Mouse (Mus musculus) embryo, embryonic 10 days (tissue): ENCODE results near the gene Gm765.

Experiments used
- DNase-seq: peaks from one replicate; pipeline ENCODE4 v3.0.0-alpha.2; 2015; ENCODE audit warnings: low spot score

Gene Gm765

DNA sequence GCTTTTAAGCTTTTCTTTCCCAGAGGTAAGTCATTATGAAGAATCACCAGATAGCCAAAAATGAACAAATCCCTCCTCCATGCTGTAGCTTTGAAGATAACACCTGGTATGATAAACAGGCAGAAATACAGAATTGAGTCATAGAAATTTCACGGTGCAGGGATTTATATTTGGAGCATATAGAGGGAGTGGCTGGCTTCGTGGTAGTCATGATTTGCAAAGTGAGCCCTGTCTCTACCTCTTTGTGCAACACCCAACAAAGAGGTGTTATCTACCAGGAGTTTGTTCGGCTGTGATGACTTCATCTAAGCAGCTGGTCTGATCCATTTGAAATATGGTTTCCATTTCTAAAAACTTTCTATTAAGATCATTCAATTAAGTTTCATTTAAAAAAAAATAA lies 130.3 kb downstream of the Gm765 start:
- no peak for DNase-seq

DNA sequence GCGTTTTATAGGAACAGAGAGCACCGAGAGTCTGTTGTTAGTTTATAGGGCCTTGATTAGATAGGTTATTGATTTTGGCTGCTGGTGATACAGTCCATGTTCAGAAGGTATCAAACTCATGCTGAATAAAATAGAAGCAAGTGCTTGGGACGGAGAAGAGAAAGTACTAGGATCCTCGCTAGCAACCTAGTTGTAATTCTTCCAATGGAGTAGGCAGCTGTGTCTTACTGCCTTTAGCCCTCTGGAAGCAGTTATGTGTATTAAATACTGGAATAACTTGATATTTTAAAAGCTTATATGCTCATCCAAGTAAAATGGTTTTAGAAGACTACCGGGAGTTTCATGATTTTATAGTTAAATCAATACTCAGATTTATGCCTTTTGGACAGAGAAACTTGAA lies 132.3 kb downstream of the Gm765 start:
- DNase-seq: no peak

DNA sequence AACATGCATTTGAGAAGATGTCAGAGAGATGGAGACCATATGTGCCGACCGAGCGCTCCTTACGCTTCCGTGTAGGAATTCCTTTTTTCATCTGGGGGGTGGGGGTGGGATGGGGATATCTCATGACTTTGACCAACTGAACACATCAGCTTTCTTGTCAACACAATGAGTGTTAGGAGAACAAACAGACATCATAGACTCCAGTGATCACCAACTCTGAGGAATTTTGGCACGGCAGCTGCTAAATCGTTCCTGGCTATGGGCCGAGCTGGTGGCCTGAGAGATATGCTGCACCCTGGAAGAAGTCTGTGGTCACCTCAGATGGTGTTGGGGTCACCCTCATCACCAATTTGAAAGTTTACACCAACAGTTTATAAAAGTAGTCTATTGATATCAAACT lies 134.5 kb downstream of the Gm765 start:
- no peak for DNase-seq

DNA sequence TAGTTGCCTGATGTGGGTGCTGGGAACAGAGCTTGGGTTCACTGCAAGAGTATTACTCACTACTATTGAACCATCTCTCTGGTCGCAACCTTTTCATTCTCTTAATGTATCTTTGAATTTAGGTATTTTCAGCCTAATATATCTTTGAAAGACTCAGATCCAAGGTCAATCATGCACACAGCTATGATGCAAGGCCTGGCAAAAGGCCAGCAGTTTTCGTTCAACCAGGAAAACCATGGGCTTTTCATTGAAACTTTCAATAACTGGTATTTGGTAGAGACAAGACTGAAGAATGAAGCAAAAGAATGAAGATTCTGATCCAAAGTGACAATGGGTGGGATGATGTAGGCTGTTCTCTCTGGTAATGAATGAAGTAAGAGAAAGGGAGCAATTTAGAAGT lies 143.8 kb downstream of the Gm765 start:
- DNase-seq: no peak

DNA sequence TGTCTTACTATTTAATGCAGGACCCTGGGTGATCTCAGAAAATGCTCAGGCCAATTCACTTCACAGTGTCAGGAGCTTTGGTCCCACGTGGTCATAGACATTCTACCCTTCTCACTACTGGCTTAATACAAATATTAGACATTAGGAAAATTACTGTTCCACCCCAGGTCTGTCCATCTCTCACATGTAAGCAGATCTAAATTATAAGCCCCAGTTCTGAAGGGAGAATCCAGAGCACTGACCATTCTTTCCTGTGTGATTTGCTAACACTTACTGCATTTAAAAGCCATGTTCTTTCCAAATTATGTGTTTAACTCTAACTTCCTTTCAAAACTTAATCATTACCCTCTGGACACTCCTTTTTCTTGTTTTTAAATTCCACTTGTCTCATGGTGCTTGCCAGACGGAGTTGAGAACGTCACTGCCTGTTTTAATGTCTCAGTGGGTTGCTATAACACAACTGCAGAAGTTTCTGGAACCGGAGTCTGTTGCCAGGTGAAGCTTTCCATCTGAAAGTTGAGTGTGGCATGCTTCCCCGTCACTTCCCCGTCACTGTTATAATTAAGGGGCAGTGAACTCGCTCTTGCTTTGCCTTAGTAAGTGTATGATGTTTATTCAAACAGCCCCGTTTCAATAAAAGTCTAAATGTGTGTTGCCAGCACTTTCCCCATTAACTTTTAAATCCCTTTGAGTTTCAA lies 151.7 kb downstream of the Gm765 start:
- no peak for DNase-seq
